Mouse (Mus musculus) cerebellum, adult 2 months (tissue): ENCODE data around the gene Gm11562.

Experiments
- CTCF ChIP-seq: fragments of 200-500 bp; IDR thresholded peaks from 2 replicates; pipeline ENCODE4 v1.5.1; 2011; ENCODE audit warnings: low read depth, mild to moderate bottlenecking, control low read depth, low read length, moderate library complexity, borderline replicate concordance; ENCODE audit not compliant: insufficient read depth
- POLR2A ChIP-seq: fragments of 200-500 bp; IDR thresholded peaks from 2 replicates; pipeline ENCODE4 v1.6.1; 2011; ENCODE audit warnings: low read length, control low read depth, borderline replicate concordance; ENCODE audit not compliant: insufficient read depth

DNA sequence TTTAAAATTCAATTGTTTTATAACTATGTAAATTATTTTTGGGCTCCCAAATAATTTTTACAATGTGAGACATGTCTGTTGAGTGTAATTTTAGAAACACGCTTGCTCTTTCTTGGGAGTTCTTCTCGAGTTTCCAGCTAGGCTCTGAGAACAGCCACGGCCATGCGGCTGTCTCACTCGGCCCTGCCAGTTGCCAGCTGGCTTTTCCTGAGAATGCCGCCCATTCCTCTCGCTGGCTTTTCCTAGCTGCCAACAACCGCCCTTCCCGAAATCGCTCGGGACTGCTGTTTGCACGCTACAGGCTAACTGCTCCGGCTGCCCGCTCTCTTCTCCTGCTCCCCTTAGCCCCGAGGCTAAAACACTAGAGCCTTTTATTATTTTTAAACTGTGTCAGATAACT, 26.2 kb upstream of the Gm11562 start:
- TF ChIP-seq CTCF = no peak
- no peak for TF ChIP-seq POLR2A
